Mouse (Mus musculus) E14TG2a.4 (cell line): Measurements from ENCODE around the gene Myh6.

Source experiments
- CTCF ChIP-seq: conservative IDR thresholded peaks from 2 replicates; pipeline ENCODE4 v1.5.1; 2014; ENCODE audit warnings: low read length
- NANOG ChIP-seq: IDR thresholded peaks from 2 replicates; pipeline ENCODE4 v1.6.1; 2014; ENCODE audit warnings: borderline replicate concordance, low read length, mixed read lengths
- POU5F1 ChIP-seq: IDR thresholded peaks from 2 replicates; pipeline ENCODE4 v1.6.1; 2014; ENCODE audit warnings: low read length, borderline replicate concordance

- no peak for TF ChIP-seq CTCF
- no peak for TF ChIP-seq NANOG
- no peak for TF ChIP-seq POU5F1
Measured at GRCm38 (mm10) chr14:54894296-54895151, 72.2 kb downstream of the Myh6 start.
